Mouse (Mus musculus) C2C12 (cell line): ENCODE data around the gene Tiam1. TPM values are rescaled to one million over a fixed set of nuclear protein-coding genes. Genes with fewer than 3 reads are reported as not detected.

Experiments used
- H3K27me3 ChIP-seq: one replicate; pipeline ENCODE4 v1.6.1; 2011; ENCODE audit not compliant: control insufficient read depth, insufficient read depth, insufficient read length
- H3K36me3 ChIP-seq: one replicate; pipeline ENCODE4 v1.6.1; 2011; ENCODE audit not compliant: control insufficient read depth, insufficient read depth
- H3K4me3 ChIP-seq: one replicate; pipeline ENCODE4 v1.5.1; 2011; ENCODE audit warnings: mild to moderate bottlenecking, control low read depth; ENCODE audit not compliant: poor library complexity, insufficient read depth, severe bottlenecking
- H3K79me2 ChIP-seq: one replicate; pipeline ENCODE4 v1.6.1; 2011; ENCODE audit not compliant: control insufficient read depth, insufficient read depth
- H3K79me3 ChIP-seq: one replicate; pipeline ENCODE4 v1.6.1; 2011; ENCODE audit warnings: low read depth, control low read depth
- H3ac ChIP-seq: one replicate; pipeline ENCODE3; 2011; ENCODE audit warnings: low read depth; ENCODE audit not compliant: control insufficient read depth, insufficient read length
- CEBPB ChIP-seq: IDR thresholded peaks from one replicate; pipeline ENCODE4 v1.6.1; 2011; ENCODE audit warnings: low read depth, mild to moderate bottlenecking, control low read depth, moderate library complexity
- CTCF ChIP-seq: IDR thresholded peaks from one replicate; pipeline ENCODE4 v1.5.1; 2011; ENCODE audit not compliant: control insufficient read depth, insufficient read depth, insufficient read length
- FOSL1 ChIP-seq: IDR thresholded peaks from one replicate; pipeline ENCODE4 v1.8.0; 2011; ENCODE audit warnings: mild to moderate bottlenecking, low read length; ENCODE audit not compliant: poor library complexity, insufficient read depth, severe bottlenecking
- MAX ChIP-seq: IDR thresholded peaks from one replicate; pipeline ENCODE4 v1.6.1; 2011; ENCODE audit warnings: mild to moderate bottlenecking, control low read depth
- MYOD1 ChIP-seq: IDR thresholded peaks from one replicate; pipeline ENCODE4 v1.6.1; 2011; ENCODE audit warnings: low read depth; ENCODE audit not compliant: control insufficient read depth, insufficient read length
- MYOG ChIP-seq: IDR thresholded peaks from one replicate; pipeline ENCODE4 v1.6.1; 2011; ENCODE audit not compliant: control insufficient read depth, insufficient read length; ENCODE audit errors: extremely low read depth
- USF1 ChIP-seq: IDR thresholded peaks from one replicate; pipeline ENCODE4 v1.6.1; 2011; ENCODE audit warnings: low read depth, mild to moderate bottlenecking, control low read depth, moderate library complexity
- polyA plus RNA-seq: library from polyadenylated mRNA; unstranded; fragments of >200 nt; fragmentation: generic; extraction: Trizol; gene quantifications from one replicate; pipeline ENCODE4 v1.2.1, GENCODE M21; 2012; ENCODE audit warnings: missing spikeins

Gene Tiam1
- polyA plus RNA-seq, 1 experiment = 6.9 TPM

GRCm38 (mm10) chr16:90007391-90007977 is 136.1 kb downstream of the Tiam1 start:
- Histone ChIP-seq H3K79me3 (no peaks in the 10 kb centered on the region), H3K36me3 (no peaks in the 10 kb centered on the region), H3K27me3 (no peaks in the 10 kb centered on the region), H3K4me3 (no peak overlapping the region), H3K79me2 (no peaks in the 10 kb centered on the region), H3ac (no peak overlapping the region)
- no peak for TF ChIP-seq FOSL1
- TF ChIP-seq USF1 = no peak
- no peak for TF ChIP-seq MAX
- no peak for TF ChIP-seq MYOG
- no peak for TF ChIP-seq MYOD1
- no peak for TF ChIP-seq CTCF
- TF ChIP-seq CEBPB = no peak

- no peaks in the 10 kb centered on the region for H3K79me2 ChIP-seq
- no peaks in the 10 kb centered on the region for H3K79me3 ChIP-seq
- TF ChIP-seq CEBPB (no peak), FOSL1 (no peak), MAX (no peak), USF1 (no peak), MYOD1 (no peak), CTCF (no peak), MYOG (no peak)
- no peaks in the 10 kb centered on the region for H3K27me3 ChIP-seq
- H3ac ChIP-seq = no peak overlapping the region
- no peaks in the 10 kb centered on the region for H3K36me3 ChIP-seq
- H3K4me3 ChIP-seq = no peak overlapping the region
Observed at GRCm38 (mm10) chr16:90003556-90003955, 140.0 kb downstream of the Tiam1 start.

DNA sequence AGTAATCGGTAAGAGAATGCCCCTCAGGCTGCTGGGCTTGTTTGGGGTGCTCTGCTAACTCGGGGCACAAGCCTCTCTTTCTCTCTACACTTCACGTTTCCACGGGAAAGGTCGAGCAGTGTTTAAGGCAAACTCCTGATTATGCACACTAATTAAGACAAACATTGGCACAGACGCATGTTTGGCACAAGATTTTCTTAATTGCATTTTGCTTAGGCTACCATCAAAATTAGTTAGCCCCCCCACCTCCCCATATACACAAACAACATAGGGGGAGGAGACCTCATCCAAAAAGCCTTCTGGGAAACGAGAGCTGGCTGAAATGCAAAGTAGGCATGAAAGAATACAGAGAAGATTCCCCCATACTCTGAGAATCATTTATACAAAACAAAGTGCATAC is 148.4 kb downstream of the Tiam1 start:
- Histone ChIP-seq H3K27me3 (no peaks in the 10 kb centered on the region), H3ac (no peak overlapping the region), H3K36me3 (no peaks in the 10 kb centered on the region), H3K79me2 (no peaks in the 10 kb centered on the region), H3K4me3 (no peak overlapping the region), H3K79me3 (no peaks in the 10 kb centered on the region)
- TF ChIP-seq CTCF = no peak
- no peak for TF ChIP-seq MYOD1
- TF ChIP-seq MYOG = no peak
- TF ChIP-seq FOSL1 = no peak
- no peak for TF ChIP-seq USF1
- no peak for TF ChIP-seq CEBPB
- no peak for TF ChIP-seq MAX

DNA sequence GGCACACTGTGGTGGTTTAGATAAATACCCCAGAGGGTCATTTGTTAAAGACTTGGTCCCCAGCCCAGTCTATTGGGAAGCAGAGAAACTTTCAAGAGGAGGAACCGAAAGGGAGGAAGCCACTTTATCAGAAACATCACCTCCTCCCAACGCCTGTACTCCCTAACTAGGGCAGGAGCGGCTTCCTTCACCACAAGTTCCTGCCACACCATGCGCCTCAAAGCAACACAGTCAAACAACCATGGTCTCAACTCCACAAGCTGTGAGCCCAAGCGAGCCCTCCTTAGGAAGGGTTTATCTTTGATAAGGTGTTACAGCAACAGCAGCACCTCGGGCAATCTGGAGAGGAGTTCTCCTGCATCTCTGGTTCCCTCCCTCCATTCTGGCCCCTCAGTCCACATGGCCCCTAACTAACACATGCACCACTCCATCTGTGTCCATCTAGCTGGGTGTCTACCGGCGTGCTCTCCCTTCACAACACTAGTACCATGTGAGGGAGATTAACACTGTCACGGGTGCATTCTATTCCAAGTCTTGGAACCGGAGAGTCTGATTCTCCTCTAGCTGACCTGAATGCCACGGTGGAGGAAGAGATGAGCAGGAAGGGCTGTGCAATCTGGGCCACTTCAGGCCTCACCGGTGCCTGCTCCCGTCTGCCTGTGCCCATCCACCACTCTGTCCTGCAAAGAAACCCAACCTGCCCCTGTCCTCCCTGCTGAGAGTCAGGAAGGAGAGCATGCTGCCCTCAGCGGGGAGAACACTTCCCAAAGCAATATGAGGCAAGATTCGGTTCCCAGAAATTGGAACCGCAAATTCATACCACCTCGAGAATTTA is 149.4 kb downstream of the Tiam1 start:
- Histone ChIP-seq H3K4me3 (no peak overlapping the region), H3K79me3 (no peaks in the 10 kb centered on the region), H3K79me2 (no peaks in the 10 kb centered on the region), H3K36me3 (no peaks in the 10 kb centered on the region), H3K27me3 (no peaks in the 10 kb centered on the region), H3ac (no peak overlapping the region)
- TF ChIP-seq MAX (no peak), USF1 (no peak), MYOG (no peak), CEBPB (no peak), CTCF (no peak), FOSL1 (no peak), MYOD1 (no peak)

- TF ChIP-seq MYOG (no peak), USF1 (no peak), MYOD1 (no peak), MAX (no peak), CEBPB (no peak), FOSL1 (no peak), CTCF (no peak)
- no peaks in the 10 kb centered on the region for H3K36me3 ChIP-seq
- H3K79me3 ChIP-seq = no peaks in the 10 kb centered on the region
- no peak overlapping the region for H3ac ChIP-seq
- H3K27me3 ChIP-seq = no peaks in the 10 kb centered on the region
- no peaks in the 10 kb centered on the region for H3K79me2 ChIP-seq
- H3K4me3 ChIP-seq = no peak overlapping the region
Observed at GRCm38 (mm10) chr16:89993506-89993905, 150.1 kb downstream of the Tiam1 start.

DNA sequence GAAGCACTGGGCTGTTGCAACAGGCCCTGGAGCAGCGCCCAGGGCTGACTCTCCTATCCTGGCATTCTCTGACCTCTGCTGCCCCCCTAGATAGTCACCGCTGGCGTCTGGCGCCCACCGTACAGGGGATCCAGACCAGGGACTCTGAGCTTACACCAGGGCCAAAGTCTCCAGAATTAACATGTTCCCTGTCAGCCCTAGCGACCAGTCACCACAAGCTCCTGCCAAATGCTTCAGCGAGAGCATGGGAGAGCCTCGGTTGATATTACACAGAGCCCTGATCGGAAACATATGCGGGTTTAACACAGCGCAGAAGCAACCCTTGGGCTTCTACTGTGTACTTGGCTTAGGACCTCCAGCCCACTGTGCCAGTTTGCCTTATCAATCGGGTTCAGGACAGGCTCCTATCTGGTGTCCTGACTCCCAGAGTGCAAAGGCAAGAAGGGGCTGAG is 151.8 kb downstream of the Tiam1 start:
- no peaks in the 10 kb centered on the region for H3K36me3 ChIP-seq
- no peaks in the 10 kb centered on the region for H3K79me3 ChIP-seq
- no peaks in the 10 kb centered on the region for H3K79me2 ChIP-seq
- H3ac ChIP-seq = no peak overlapping the region
- H3K4me3 ChIP-seq = no peak overlapping the region
- TF ChIP-seq USF1 (no peak), MYOG (no peak), MAX (no peak), CEBPB (no peak), CTCF (no peak), MYOD1 (no peak), FOSL1 (no peak)
- no peaks in the 10 kb centered on the region for H3K27me3 ChIP-seq
